Mouse (Mus musculus): Measurements from ENCODE around the gene Mtmr3. TPM values are rescaled to one million over a fixed set of nuclear protein-coding genes. Genes with fewer than 3 reads are reported as not detected.

Gene Mtmr3
- 83.6 TPM for total RNA-seq (2023)

GRCm38 (mm10) chr11:4594608-4595500, at the start of gene Mtmr3:
Gene Mtmr3, minus strand, starts transcription at chr11:4594863.

GRCm38 (mm10) chr11:4637534-4638234, 43.0 kb upstream of the Mtmr3 start, which contains the start of gene Ascc2:
Gene Ascc2, plus strand, starts transcription at chr11:4637747.

GRCm38 (mm10) chr11:4620017-4620485, 25.4 kb upstream of the Mtmr3 start, which contains the start of gene Gm11032:
Gene Gm11032, plus strand, starts transcription at chr11:4620067.

GRCm38 (mm10) chr11:4440978-4441377, 153.7 kb downstream of the Mtmr3 start, which contains the start of gene Hormad2:
Gene Hormad2, minus strand, starts transcription at chr11:4441105.

Other genes starting within 250 kb of the Mtmr3 start
- gene Hormad2, start 153.8 kb downstream of the Mtmr3 start, total RNA-seq (2023): 2.5 TPM
- gene Gm11032, start 25.2 kb upstream of the Mtmr3 start, total RNA-seq (2023): not detected
- 29.4 TPM for gene Ascc2, start 42.9 kb upstream of the Mtmr3 start, total RNA-seq (2023)
- 147 TPM for gene Uqcr10, start 109.5 kb upstream of the Mtmr3 start, total RNA-seq (2023)
- 32.4 TPM for gene Zmat5, start 109.8 kb upstream of the Mtmr3 start, total RNA-seq (2023)
- not detected for gene Cabp7, start 151.9 kb upstream of the Mtmr3 start, total RNA-seq (2023)

Data from CD8-positive naive resting alpha-beta T cell, adult 57 days (primary cell).